Mouse (Mus musculus) heart, adult 2 months (tissue): ENCODE measurements around the gene Ncoa5.

Experiments
- CTCF ChIP-seq: fragments of 200-600 bp; IDR thresholded peaks from 2 replicates; pipeline ENCODE4 v1.8.1; 2022; ENCODE audit warnings: antibody characterized with exemption, mild to moderate bottlenecking, moderate library complexity
- EP300 ChIP-seq: fragments of 200-500 bp; IDR thresholded peaks from 2 replicates; pipeline ENCODE4 v1.6.1; 2011; ENCODE audit warnings: low read depth, low read length, control low read depth; ENCODE audit not compliant: insufficient read depth
- POLR2A ChIP-seq: fragments of 200-500 bp; IDR thresholded peaks from 2 replicates; pipeline ENCODE4 v1.6.1; 2011; ENCODE audit warnings: mild to moderate bottlenecking, low read depth, low read length, control low read depth; ENCODE audit not compliant: insufficient read depth

DNA sequence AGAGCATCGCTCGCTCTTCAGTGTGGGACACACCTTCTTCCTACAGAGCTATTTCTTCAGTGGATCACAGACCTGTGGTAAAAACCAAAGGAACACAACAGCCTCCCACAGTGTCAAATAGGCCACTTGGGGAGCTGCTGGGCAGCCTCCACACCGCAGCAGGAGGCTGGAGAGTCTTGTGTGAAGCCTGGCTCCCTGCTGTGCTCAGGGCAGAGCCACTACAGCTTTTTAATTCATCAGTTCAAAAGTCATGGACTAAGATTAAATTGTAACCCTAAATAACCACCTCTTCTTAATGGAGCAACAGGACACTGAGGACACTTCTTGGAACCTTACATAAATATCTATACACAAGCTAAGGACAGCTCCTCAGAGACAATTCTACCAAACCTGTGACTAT is 31.6 kb downstream of the Ncoa5 start:
- TF ChIP-seq CTCF (no peak), POLR2A (no peak), EP300 (no peak)
